Mouse (Mus musculus): ENCODE measurements around the gene Thoc7. TPM values are rescaled to one million over a fixed set of nuclear protein-coding genes. Genes with fewer than 3 reads are reported as not detected.

Thoc7 gene
- polyA plus RNA-seq, 1 experiment from 2014 or later: 261 TPM

- H3K4me2 ChIP-seq (ENCODE audit: low read depth, low read length, severe bottlenecking): no peak overlapping the region
- H3K4me1 ChIP-seq (replicated peaks; ENCODE audit: control insufficient read depth, insufficient read depth, low read length): no peaks in the 10 kb centered on the region
- ATAC-seq (replicated peaks; ENCODE audit: low FRiP score): no peak
- no peaks in the 10 kb centered on the region for H3K27me3 ChIP-seq (ENCODE audit: control insufficient read depth, insufficient read depth, low read length)
- no peak overlapping the region for H3K4me3 ChIP-seq (ENCODE audit: low read depth, low read length)
- H3K36me3 ChIP-seq (ENCODE audit: control insufficient read depth, insufficient read depth, low read length): no peaks in the 10 kb centered on the region
- H3K9ac ChIP-seq (ENCODE audit: low read length): no peak overlapping the region
- no peaks in the 10 kb centered on the region for H3K9me3 ChIP-seq (ENCODE audit: control insufficient read depth, low read length)
- no peak for DNase-seq (ENCODE audit: low spot score)
- no peak overlapping the region for H3K27ac ChIP-seq (ENCODE audit: low read depth, low read length)
- WGBS: 84% methylated on average over 1 of the region's 1 CpGs
Measured at GRCm38 (mm10) chr14:13977498-13977897, 15.8 kb upstream of the Thoc7 start.

- 53% methylated on average over 6 of the region's 6 CpGs for WGBS
- Histone ChIP-seq H3K4me3 (ENCODE audit: low read depth, low read length) (no peak overlapping the region), H3K9ac (ENCODE audit: low read length) (no peak overlapping the region), H3K4me1 (replicated peaks; ENCODE audit: control insufficient read depth, insufficient read depth, low read length) (no peaks in the 10 kb centered on the region), H3K27ac (ENCODE audit: low read depth, low read length) (no peak overlapping the region), H3K27me3 (ENCODE audit: control insufficient read depth, insufficient read depth, low read length) (no peaks in the 10 kb centered on the region), H3K9me3 (ENCODE audit: control insufficient read depth, low read length) (no peaks in the 10 kb centered on the region), H3K36me3 (ENCODE audit: control insufficient read depth, insufficient read depth, low read length) (no peaks in the 10 kb centered on the region), H3K4me2 (ENCODE audit: low read depth, low read length, severe bottlenecking) (no peak overlapping the region)
- DNase-seq (ENCODE audit: low spot score) (no peak), ATAC-seq (replicated peaks; ENCODE audit: low FRiP score) (no peak)
Measured at GRCm38 (mm10) chr14:13971644-13972234, 10.1 kb upstream of the Thoc7 start.

GRCm38 (mm10) chr14:13970513-13970912, 8.9 kb upstream of the Thoc7 start:
- Histone ChIP-seq H3K4me3 (ENCODE audit: low read depth, low read length) (no peak overlapping the region), H3K9me3 (ENCODE audit: control insufficient read depth, low read length) (no peaks in the 10 kb centered on the region), H3K4me1 (replicated peaks; ENCODE audit: control insufficient read depth, insufficient read depth, low read length) (no peaks in the 10 kb centered on the region), H3K36me3 (ENCODE audit: control insufficient read depth, insufficient read depth, low read length) (no peaks in the 10 kb centered on the region), H3K27me3 (ENCODE audit: control insufficient read depth, insufficient read depth, low read length) (no peaks in the 10 kb centered on the region), H3K4me2 (ENCODE audit: low read depth, low read length, severe bottlenecking) (no peak overlapping the region), H3K9ac (ENCODE audit: low read length) (no peak overlapping the region), H3K27ac (ENCODE audit: low read depth, low read length) (no peak overlapping the region)
- 76% methylated on average over 3 of the region's 3 CpGs for WGBS
- ATAC-seq (replicated peaks; ENCODE audit: low FRiP score) (no peak), DNase-seq (ENCODE audit: low spot score) (no peak)

- Histone ChIP-seq H3K27me3 (ENCODE audit: control insufficient read depth, insufficient read depth, low read length) (no peaks in the 10 kb centered on the region), H3K9ac (ENCODE audit: low read length) (no peak overlapping the region), H3K36me3 (ENCODE audit: control insufficient read depth, insufficient read depth, low read length) (no peaks in the 10 kb centered on the region), H3K9me3 (ENCODE audit: control insufficient read depth, low read length) (no peaks in the 10 kb centered on the region), H3K4me1 (replicated peaks; ENCODE audit: control insufficient read depth, insufficient read depth, low read length) (no peaks in the 10 kb centered on the region), H3K4me2 (ENCODE audit: low read depth, low read length, severe bottlenecking) (no peak overlapping the region), H3K27ac (ENCODE audit: low read depth, low read length) (no peak overlapping the region), H3K4me3 (ENCODE audit: low read depth, low read length) (no peak overlapping the region)
- DNase-seq (ENCODE audit: low spot score) (no peak), ATAC-seq (replicated peaks; ENCODE audit: low FRiP score) (no peak)
- WGBS: 83% methylated on average over 5 of the region's 5 CpGs
Measured at GRCm38 (mm10) chr14:13968476-13968875, 6.8 kb upstream of the Thoc7 start.

GRCm38 (mm10) chr14:13967607-13968006, 6.0 kb upstream of the Thoc7 start:
- ATAC-seq (replicated peaks; ENCODE audit: low FRiP score): no peak
- Histone ChIP-seq H3K9ac (ENCODE audit: low read length) (no peak overlapping the region), H3K27ac (ENCODE audit: low read depth, low read length) (no peak overlapping the region), H3K27me3 (ENCODE audit: control insufficient read depth, insufficient read depth, low read length) (no peaks in the 10 kb centered on the region), H3K9me3 (ENCODE audit: control insufficient read depth, low read length) (no peaks in the 10 kb centered on the region), H3K4me2 (ENCODE audit: low read depth, low read length, severe bottlenecking) (no peak overlapping the region), H3K4me1 (replicated peaks; ENCODE audit: control insufficient read depth, insufficient read depth, low read length) (no peaks in the 10 kb centered on the region), H3K4me3 (ENCODE audit: low read depth, low read length) (no peak overlapping the region), H3K36me3 (ENCODE audit: control insufficient read depth, insufficient read depth, low read length) (no peaks in the 10 kb centered on the region)
- DNase-seq (ENCODE audit: low spot score): no peak
- WGBS: 25% methylated on average over 1 of the region's 1 CpGs

GRCm38 (mm10) chr14:13963527-13963926, 1.9 kb upstream of the Thoc7 start:
- no peaks in the 10 kb centered on the region for H3K27me3 ChIP-seq (ENCODE audit: control insufficient read depth, insufficient read depth, low read length)
- ATAC-seq (replicated peaks; ENCODE audit: low FRiP score) (no peak), DNase-seq (ENCODE audit: low spot score) (no peak)
- no peaks in the 10 kb centered on the region for H3K9me3 ChIP-seq (ENCODE audit: control insufficient read depth, low read length)
- no peaks in the 10 kb centered on the region; the same call in 1 of the 2 replicates for H3K4me1 ChIP-seq (replicated peaks; ENCODE audit: control insufficient read depth, insufficient read depth, low read length)
- no peaks in the 10 kb centered on the region for H3K36me3 ChIP-seq (ENCODE audit: control insufficient read depth, insufficient read depth, low read length)
- H3K9ac ChIP-seq (ENCODE audit: low read length): no peak overlapping the region
- WGBS: 76% methylated on average over 1 of the region's 1 CpGs
- no peak overlapping the region for H3K4me3 ChIP-seq (ENCODE audit: low read depth, low read length)
- H3K27ac ChIP-seq (ENCODE audit: low read depth, low read length): no peak overlapping the region
- H3K4me2 ChIP-seq (ENCODE audit: low read depth, low read length, severe bottlenecking): no peak overlapping the region

GRCm38 (mm10) chr14:13962476-13962875, 824 bp upstream of the Thoc7 start:
- ATAC-seq (replicated peaks; ENCODE audit: low FRiP score) (no peak), DNase-seq (ENCODE audit: low spot score) (no peak)
- Histone ChIP-seq H3K4me2 (ENCODE audit: low read depth, low read length, severe bottlenecking) (no peak overlapping the region), H3K4me3 (ENCODE audit: low read depth, low read length) (no peak overlapping the region), H3K36me3 (ENCODE audit: control insufficient read depth, insufficient read depth, low read length) (no peaks in the 10 kb centered on the region), H3K4me1 (replicated peaks; ENCODE audit: control insufficient read depth, insufficient read depth, low read length) (no peaks in the 10 kb centered on the region; the same call in 1 of the 2 replicates), H3K27ac (ENCODE audit: low read depth, low read length) (no peak overlapping the region), H3K9ac (ENCODE audit: low read length) (no peak overlapping the region), H3K27me3 (ENCODE audit: control insufficient read depth, insufficient read depth, low read length) (no peaks in the 10 kb centered on the region), H3K9me3 (ENCODE audit: control insufficient read depth, low read length) (no peaks in the 10 kb centered on the region)
- 91% methylated on average over 6 of the region's 6 CpGs for WGBS

GRCm38 (mm10) chr14:13960482-13961325, 948 bp downstream of the Thoc7 start:
- DNase-seq (ENCODE audit: low spot score) (peak; percentile 84), ATAC-seq (replicated peaks; ENCODE audit: low FRiP score) (peak; percentile 89)
- peak overlapping the region; percentile 65 for H3K4me2 ChIP-seq (ENCODE audit: low read depth, low read length, severe bottlenecking)
- WGBS: 1% methylated on average over 49 of the region's 75 CpGs
- H3K36me3 ChIP-seq (ENCODE audit: control insufficient read depth, insufficient read depth, low read length): peaks cover 3% of the 10 kb centered on the region; the same call in 1 of the 2 replicates
- H3K9ac ChIP-seq (ENCODE audit: low read length): peak overlapping the region; percentile 98
- H3K27me3 ChIP-seq (ENCODE audit: control insufficient read depth, insufficient read depth, low read length): no peaks in the 10 kb centered on the region
- H3K9me3 ChIP-seq (ENCODE audit: control insufficient read depth, low read length): no peaks in the 10 kb centered on the region
- H3K4me1 ChIP-seq (replicated peaks; ENCODE audit: control insufficient read depth, insufficient read depth, low read length): no peaks in the 10 kb centered on the region; the same call in 1 of the 2 replicates
- peak overlapping the region; percentile 63 for H3K27ac ChIP-seq (ENCODE audit: low read depth, low read length)
- peak overlapping the region; percentile 86 for H3K4me3 ChIP-seq (ENCODE audit: low read depth, low read length)

Data from forebrain, embryonic 11.5 days (tissue).